Mouse (Mus musculus) limb, embryonic 11.5 days (tissue): Measurements from ENCODE around the gene Col23a1. TPM values are rescaled to one million over a fixed set of nuclear protein-coding genes. Genes with fewer than 3 reads are reported as not detected.
A peak's percentile ranks its signal among the peaks of the same experiment; 100 is the strongest.

Experiments used
- ATAC-seq: fragments of 200-750 bp; cut with Nextera tagmentation; 2 replicates; pipeline ENCODE4 v1.8.0; 2017; ENCODE audit warnings: low read depth; ENCODE audit not compliant: insufficient number of reproducible peaks, low FRiP score, low TSS enrichment
- DNase-seq: peaks from one replicate; pipeline ENCODE4 v3.0.0-alpha.2; 2015; ENCODE audit warnings: low spot score
- H3K27ac ChIP-seq: fragments of 300-500 bp; sonication (generic); replicated peaks from 2 replicates; pipeline ENCODE4 v1.5.1; 2014; ENCODE audit warnings: low read depth, mild to moderate bottlenecking, low read length
- H3K27me3 ChIP-seq: fragments of 300-500 bp; sonication (generic); 2 replicates; pipeline ENCODE4 v1.6.1; 2014; ENCODE audit warnings: mild to moderate bottlenecking, low read length, mixed read lengths; ENCODE audit not compliant: control insufficient read depth, insufficient read depth
- H3K36me3 ChIP-seq: fragments of 300-500 bp; sonication (generic); 2 replicates; pipeline ENCODE4 v1.6.1; 2014; ENCODE audit warnings: mild to moderate bottlenecking, low read length, moderate library complexity, mixed read lengths; ENCODE audit not compliant: control insufficient read depth, insufficient read depth
- H3K4me1 ChIP-seq: fragments of 300-500 bp; sonication (generic); 2 replicates; pipeline ENCODE4 v1.6.1; 2014; ENCODE audit warnings: low read length, mixed read lengths; ENCODE audit not compliant: control insufficient read depth, insufficient read depth
- H3K4me2 ChIP-seq: fragments of 300-500 bp; sonication (generic); 2 replicates; pipeline ENCODE4 v1.6.1; 2014; ENCODE audit warnings: low read depth, mild to moderate bottlenecking, moderate library complexity; ENCODE audit not compliant: severe bottlenecking
- H3K4me3 ChIP-seq: fragments of 300-500 bp; sonication (generic); 2 replicates; pipeline ENCODE4 v1.5.1; 2014; ENCODE audit warnings: low read depth, low read length
- H3K9ac ChIP-seq: fragments of 300-500 bp; sonication (generic); 2 replicates; pipeline ENCODE4 v1.6.1; 2014; ENCODE audit warnings: mild to moderate bottlenecking, low read length
- H3K9me3 ChIP-seq: fragments of 300-500 bp; sonication (generic); 2 replicates; pipeline ENCODE4 v1.6.1; 2016; ENCODE audit warnings: low read length; ENCODE audit not compliant: control insufficient read depth
- WGBS: fragments of 180-500 bp; shearing (Covaris S2); extraction: QIAGEN DNeasy Blood & Tissue Kit; methylation state at CpG from one replicate; pipeline ENCODE4 v1.1.7; 2014; 5-methylcytosine and 5-hydroxymethylcytosine counted together
- polyA plus RNA-seq: library from polyadenylated mRNA; unstranded; fragments of >200 nt; fragmentation: Nextera tagmentation; extraction: Ambion mirVana; gene quantifications from 2 replicates; pipeline ENCODE4 v1.2.1, GENCODE M21; 2014

The Col23a1 gene
- polyA plus RNA-seq, 1 experiment from 2014 or later = 21.1 TPM

GRCm38 (mm10) chr11:51493421-51493820, 203.7 kb downstream of the Col23a1 start:
- DNase-seq (no peak), ATAC-seq (no peak)
- Histone ChIP-seq H3K9ac (no peak overlapping the region), H3K4me1 (peaks cover 12% of the 10 kb centered on the region), H3K4me2 (no peak overlapping the region), H3K9me3 (no peaks in the 10 kb centered on the region), H3K27me3 (no peaks in the 10 kb centered on the region), H3K4me3 (no peak overlapping the region), H3K36me3 (no peaks in the 10 kb centered on the region), H3K27ac (no peak overlapping the region)
- WGBS = 84% methylated on average over 4 of the region's 4 CpGs

GRCm38 (mm10) chr11:51494178-51494577, 204.5 kb downstream of the Col23a1 start:
- 14% methylated on average over 5 of the region's 5 CpGs for WGBS
- Histone ChIP-seq H3K27ac (no peak overlapping the region), H3K4me3 (no peak overlapping the region), H3K9ac (no peak overlapping the region), H3K9me3 (no peaks in the 10 kb centered on the region), H3K4me1 (0 out of 2 replicates have a peak, but pooled peaks cover 6% of the 10 kb centered on the region), H3K36me3 (no peaks in the 10 kb centered on the region), H3K27me3 (no peaks in the 10 kb centered on the region), H3K4me2 (no peak overlapping the region)
- ATAC-seq = no peak
- no peak for DNase-seq

- no peak overlapping the region for H3K4me3 ChIP-seq
- H3K27ac ChIP-seq = no peak overlapping the region
- H3K9me3 ChIP-seq = no peaks in the 10 kb centered on the region
- no peak overlapping the region for H3K4me2 ChIP-seq
- no peaks in the 10 kb centered on the region for H3K27me3 ChIP-seq
- DNase-seq (no peak), ATAC-seq (no peak)
- peaks cover 13% of the 10 kb centered on the region for H3K4me1 ChIP-seq
- H3K36me3 ChIP-seq = no peaks in the 10 kb centered on the region
- no peak overlapping the region for H3K9ac ChIP-seq
Measured at GRCm38 (mm10) chr11:51499776-51500175, 210.1 kb downstream of the Col23a1 start.

GRCm38 (mm10) chr11:51502431-51502851, 212.7 kb downstream of the Col23a1 start:
- H3K4me2 ChIP-seq = no peak overlapping the region
- no peak overlapping the region for H3K9ac ChIP-seq
- H3K4me1 ChIP-seq = peaks cover 15% of the 10 kb centered on the region
- DNase-seq (peak; percentile 69), ATAC-seq (peak; percentile 36; the same call in 1 of the 2 replicates)
- no peaks in the 10 kb centered on the region for H3K9me3 ChIP-seq
- H3K27ac ChIP-seq = peak overlapping the region; percentile 68; the same call in 1 of the 2 replicates
- H3K36me3 ChIP-seq = no peaks in the 10 kb centered on the region
- H3K4me3 ChIP-seq = no peak overlapping the region
- 19% methylated on average over 10 of the region's 10 CpGs for WGBS
- no peaks in the 10 kb centered on the region for H3K27me3 ChIP-seq

- Histone ChIP-seq H3K4me3 (no peak overlapping the region), H3K4me1 (peaks cover 24% of the 10 kb centered on the region), H3K9me3 (no peaks in the 10 kb centered on the region), H3K27ac (no peak overlapping the region), H3K4me2 (no peak overlapping the region), H3K36me3 (no peaks in the 10 kb centered on the region), H3K27me3 (no peaks in the 10 kb centered on the region), H3K9ac (no peak overlapping the region)
- ATAC-seq = no peak
- WGBS = 96% methylated on average over 3 of the region's 3 CpGs
- no peak for DNase-seq
Measured at GRCm38 (mm10) chr11:51504946-51505345, 215.2 kb downstream of the Col23a1 start.

- WGBS = 30% methylated on average over 6 of the region's 6 CpGs
- peaks cover 18% of the 10 kb centered on the region for H3K4me1 ChIP-seq
- no peak overlapping the region for H3K9ac ChIP-seq
- no peak overlapping the region for H3K4me2 ChIP-seq
- ATAC-seq (no peak), DNase-seq (no peak)
- H3K36me3 ChIP-seq = no peaks in the 10 kb centered on the region
- no peaks in the 10 kb centered on the region for H3K27me3 ChIP-seq
- no peaks in the 10 kb centered on the region for H3K9me3 ChIP-seq
- H3K27ac ChIP-seq = no peak overlapping the region
- H3K4me3 ChIP-seq = no peak overlapping the region
Measured at GRCm38 (mm10) chr11:51508053-51508452, 218.3 kb downstream of the Col23a1 start.

- Histone ChIP-seq H3K4me2 (no peak overlapping the region), H3K9ac (no peak overlapping the region), H3K27ac (no peak overlapping the region), H3K27me3 (no peaks in the 10 kb centered on the region), H3K4me1 (peaks cover 17% of the 10 kb centered on the region), H3K36me3 (no peaks in the 10 kb centered on the region), H3K4me3 (no peak overlapping the region), H3K9me3 (no peaks in the 10 kb centered on the region)
- ATAC-seq (no peak), DNase-seq (no peak)
- 70% methylated on average over 5 of the region's 5 CpGs for WGBS
Measured at GRCm38 (mm10) chr11:51509211-51509610, 219.5 kb downstream of the Col23a1 start.

- peaks cover 9% of the 10 kb centered on the region for H3K4me1 ChIP-seq
- 77% methylated on average over 6 of the region's 6 CpGs for WGBS
- no peak overlapping the region for H3K4me3 ChIP-seq
- no peaks in the 10 kb centered on the region for H3K36me3 ChIP-seq
- peaks cover under 1% of the 10 kb centered on the region; the same call in 1 of the 2 replicates for H3K9me3 ChIP-seq
- no peak for DNase-seq
- H3K27ac ChIP-seq = no peak overlapping the region
- no peak overlapping the region for H3K4me2 ChIP-seq
- no peak overlapping the region for H3K9ac ChIP-seq
- H3K27me3 ChIP-seq = no peaks in the 10 kb centered on the region
- ATAC-seq = no peak
Measured at GRCm38 (mm10) chr11:51513019-51513418, 223.3 kb downstream of the Col23a1 start.

- H3K36me3 ChIP-seq = no peaks in the 10 kb centered on the region
- 80% methylated on average over 11 of the region's 11 CpGs for WGBS
Measured at GRCm38 (mm10) chr11:51515346-51515745, 225.6 kb downstream of the Col23a1 start.

More at GRCm38 (mm10) chr11:51515346-51515745, 225.6 kb downstream of the Col23a1 start:
- Histone ChIP-seq H3K4me1 (0 out of 2 replicates have a peak, but pooled peaks cover 4% of the 10 kb centered on the region), H3K27me3 (no peaks in the 10 kb centered on the region), H3K4me3 (no peak overlapping the region), H3K9me3 (peaks cover 2% of the 10 kb centered on the region; the same call in 1 of the 2 replicates), H3K9ac (no peak overlapping the region), H3K27ac (no peak overlapping the region), H3K4me2 (no peak overlapping the region)
- DNase-seq (no peak), ATAC-seq (no peak)
